Mouse (Mus musculus): ENCODE measurements around the gene Wdr60.

DNA sequence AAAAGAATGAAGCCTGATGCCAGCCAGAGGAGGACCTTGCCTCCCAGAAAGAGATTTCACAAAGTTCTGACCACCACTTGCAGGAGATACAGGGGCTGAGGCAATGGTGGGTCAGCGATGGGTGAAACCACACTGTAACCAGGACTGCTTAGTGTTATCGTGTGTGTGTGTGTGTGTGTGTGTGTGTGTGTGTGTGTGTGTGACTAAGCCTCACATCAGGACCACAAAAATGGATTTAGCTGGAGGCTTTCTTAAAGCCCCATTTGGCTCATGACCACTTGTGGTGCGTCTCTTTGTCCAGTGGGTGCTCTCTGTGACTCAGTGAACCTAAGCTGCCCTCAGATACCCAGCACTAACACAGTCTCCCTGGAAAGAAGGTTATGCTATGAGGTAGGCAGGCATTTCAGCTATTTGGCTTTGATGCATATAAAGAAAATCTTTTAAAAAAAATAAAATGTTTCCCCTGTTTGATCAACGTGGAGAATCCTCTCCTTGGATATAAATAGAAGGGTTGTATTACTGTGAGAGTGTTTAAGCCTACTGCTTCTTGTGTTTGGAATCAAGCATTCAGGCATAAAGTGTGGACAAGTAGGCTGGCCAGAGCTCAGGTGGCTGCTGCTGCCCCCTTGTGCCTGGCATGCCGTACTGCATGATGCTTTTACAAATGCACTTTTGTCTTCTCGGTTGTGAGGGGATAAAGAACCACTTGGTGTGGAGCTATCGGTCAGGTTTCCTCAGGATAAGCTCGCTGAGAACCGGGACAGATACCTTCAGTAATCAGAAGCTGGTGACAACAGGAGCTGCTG lies 60.4 kb downstream of the Wdr60 start:
- TF ChIP-seq CHD1 (IDR thresholded peaks at IDR 0.05; ENCODE audit: low read depth, low read length) (no peak), RAD21 (IDR thresholded peaks at IDR 0.05; ENCODE audit: low read depth, low read length) (peak; percentile 84)

Measured in CH12.LX (cell line).